Mouse (Mus musculus) neutrophil, adult 5-6 weeks (primary cell): Measurements from ENCODE around the gene Cldnd1. TPM values are rescaled to one million over a fixed set of nuclear protein-coding genes. Genes with fewer than 3 reads are reported as not detected.

Source experiments
- ATAC-seq: fragments of 151-379, 151-347 bp; 2 replicates; pipeline ENCODE4 v1.8.0; 2017; ENCODE audit warnings: mild to moderate bottlenecking, moderate TSS enrichment; ENCODE audit not compliant: insufficient number of reproducible peaks, poor library complexity, low FRiP score, severe bottlenecking; ENCODE audit errors: extremely low read depth
- total RNA-seq: library from RNA; stranded (forward); fragments of 200-1000 nt; gene quantifications from 2 replicates; pipeline ENCODE4 v1.2.3, GENCODE M21; 2017

The Cldnd1 gene
- total RNA-seq, 1 experiment from 2014 or later = 29.8 TPM

- no peak for ATAC-seq
Observed at GRCm38 (mm10) chr16:58704999-58705398, 22.7 kb upstream of the Cldnd1 start.

GRCm38 (mm10) chr16:58707276-58707905 lies 20.3 kb upstream of the Cldnd1 start:
- ATAC-seq = no peak

GRCm38 (mm10) chr16:58708601-58709475 lies 18.9 kb upstream of the Cldnd1 start:
- ATAC-seq = no peak

- no peak for ATAC-seq
Observed at GRCm38 (mm10) chr16:58709536-58709935, 18.2 kb upstream of the Cldnd1 start.

GRCm38 (mm10) chr16:58712221-58712620 lies 15.5 kb upstream of the Cldnd1 start:
- peak; percentile 56; the same call in 1 of the 2 replicates for ATAC-seq

GRCm38 (mm10) chr16:58713128-58713527 lies 14.6 kb upstream of the Cldnd1 start:
- ATAC-seq = no peak

- ATAC-seq = no peak
Observed at GRCm38 (mm10) chr16:58715018-58715417, 12.7 kb upstream of the Cldnd1 start.

GRCm38 (mm10) chr16:58718666-58719120 lies 9.0 kb upstream of the Cldnd1 start, which contains the start of gene Gpr15:
Gene Gpr15 (minus strand): TSS chr16:58719070.
- ATAC-seq = no peak

GRCm38 (mm10) chr16:58722292-58722691 lies 5.4 kb upstream of the Cldnd1 start:
- ATAC-seq = no peak

- ATAC-seq = no peak
Observed at GRCm38 (mm10) chr16:58726680-58727476, 832 bp upstream of the Cldnd1 start.

- ATAC-seq = no peak
Observed at GRCm38 (mm10) chr16:58728176-58728671, 514 bp downstream of the Cldnd1 start.

- no peak for ATAC-seq
Observed at GRCm38 (mm10) chr16:58738205-58738604, 10.5 kb downstream of the Cldnd1 start.

GRCm38 (mm10) chr16:58738800-58739199 lies 11.1 kb downstream of the Cldnd1 start:
- no peak for ATAC-seq

- no peak for ATAC-seq
Observed at GRCm38 (mm10) chr16:58740751-58741150, 13.0 kb downstream of the Cldnd1 start.

GRCm38 (mm10) chr16:58746715-58747114 lies 19.0 kb downstream of the Cldnd1 start:
- ATAC-seq = no peak

- ATAC-seq = peak; percentile 48; the same call in 1 of the 2 replicates
Observed at GRCm38 (mm10) chr16:58751314-58751713, 23.6 kb downstream of the Cldnd1 start.

- no peak for ATAC-seq
Observed at GRCm38 (mm10) chr16:58756191-58756590, 28.5 kb downstream of the Cldnd1 start.

- ATAC-seq = no peak
Observed at GRCm38 (mm10) chr16:58763076-58763475, 35.4 kb downstream of the Cldnd1 start, which contains the start of gene Olfr172. Gene Olfr172 (minus strand): TSS chr16:58763176.
